Mouse (Mus musculus) midbrain, embryonic 15.5 days (tissue): ENCODE results near the gene Bpifb6. TPM values are rescaled to one million over a fixed set of nuclear protein-coding genes. Genes with fewer than 3 reads are reported as not detected.

Experiments
- ATAC-seq: fragments of 200-750 bp; cut with Nextera tagmentation; replicated peaks from 2 replicates; pipeline ENCODE4 v1.8.0; 2017; ENCODE audit warnings: moderate TSS enrichment
- H3K27ac ChIP-seq: fragments of 300-500 bp; sonication (generic); 2 replicates; pipeline ENCODE4 v1.5.1; 2015; ENCODE audit warnings: mild to moderate bottlenecking, inconsistent platforms
- H3K27me3 ChIP-seq: fragments of 300-500 bp; sonication (generic); replicated peaks from 2 replicates; pipeline ENCODE4 v1.6.1; 2015; ENCODE audit warnings: inconsistent platforms
- H3K36me3 ChIP-seq: fragments of 300-500 bp; sonication (generic); replicated peaks from 2 replicates; pipeline ENCODE4 v1.6.1; 2015; ENCODE audit warnings: inconsistent platforms
- H3K4me1 ChIP-seq: fragments of 300-500 bp; sonication (generic); 2 replicates; pipeline ENCODE4 v1.6.1; 2015; ENCODE audit warnings: inconsistent platforms
- H3K4me2 ChIP-seq: fragments of 300-500 bp; sonication (generic); 2 replicates; pipeline ENCODE4 v1.6.1; 2015; ENCODE audit warnings: inconsistent platforms, mild to moderate bottlenecking, moderate library complexity
- H3K4me3 ChIP-seq: fragments of 300-500 bp; sonication (generic); 2 replicates; pipeline ENCODE4 v1.5.1; 2015; ENCODE audit warnings: mild to moderate bottlenecking, inconsistent platforms
- H3K9ac ChIP-seq: fragments of 300-500 bp; sonication (generic); 2 replicates; pipeline ENCODE4 v1.6.1; 2015; ENCODE audit warnings: mild to moderate bottlenecking, inconsistent platforms
- H3K9me3 ChIP-seq: fragments of 300-500 bp; sonication (generic); 2 replicates; pipeline ENCODE4 v1.6.1; 2016; ENCODE audit warnings: inconsistent platforms
- WGBS: fragments of 180-500 bp; shearing (Covaris S2); methylation state at CpG from one replicate; pipeline ENCODE4 v1.1.7; 2015; ENCODE audit warnings: mixed read lengths; 5-methylcytosine and 5-hydroxymethylcytosine counted together
- polyA plus RNA-seq: library from polyadenylated mRNA; unstranded; fragments of >200 nt; fragmentation: Nextera tagmentation; extraction: Ambion mirVana; gene quantifications from 2 replicates; pipeline ENCODE4 v1.2.1, GENCODE M21; 2015

Bpifb6 gene
- polyA plus RNA-seq, 1 experiment from 2014 or later: not detected

DNA sequence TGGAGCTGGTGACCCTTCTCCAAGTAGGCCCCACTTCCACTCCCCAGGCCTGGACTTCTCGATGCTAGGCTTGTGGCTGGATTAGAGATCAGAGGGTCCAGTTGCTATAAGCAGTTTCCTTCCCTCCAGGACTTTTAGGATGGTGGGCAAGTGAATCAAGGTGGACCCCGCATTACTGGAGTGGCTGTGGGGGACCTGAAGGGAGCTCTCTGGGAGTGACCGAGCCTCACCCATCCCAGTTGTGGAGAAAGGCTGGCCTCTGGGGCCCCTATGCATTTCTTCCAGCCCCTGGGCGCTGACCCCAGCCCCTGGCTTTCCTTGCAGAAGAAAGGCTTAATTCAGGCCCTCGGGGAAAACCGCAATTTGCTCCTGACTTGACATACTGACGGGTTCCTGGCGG, 17.7 kb downstream of the Bpifb6 start, which contains the start of gene Bpifb3:
Bpifb3 (plus strand) TSS at position 301 of the 400 bp plus-strand sequence.
- WGBS: 66% methylated on average over 8 of the region's 8 CpGs
- Histone ChIP-seq H3K27me3 (no peaks in the 10 kb centered on the region), H3K4me1 (no peaks in the 10 kb centered on the region), H3K4me2 (no peak within 1 kb of the TSS), H3K9me3 (no peaks in the 10 kb centered on the region), H3K4me3 (no peak within 1 kb of the TSS), H3K27ac (no peak within 1 kb of the TSS), H3K9ac (no peak within 1 kb of the TSS), H3K36me3 (no peaks in the 10 kb centered on the region)
- ATAC-seq: no peak

GRCm38 (mm10) chr2:153921246-153921645, 21.1 kb downstream of the Bpifb6 start:
- Histone ChIP-seq H3K4me2 (no peak overlapping the region), H3K9ac (no peak overlapping the region), H3K4me1 (no peaks in the 10 kb centered on the region), H3K4me3 (no peak overlapping the region), H3K27me3 (no peaks in the 10 kb centered on the region), H3K36me3 (no peaks in the 10 kb centered on the region), H3K27ac (no peak overlapping the region), H3K9me3 (no peaks in the 10 kb centered on the region)
- no peak for ATAC-seq
- WGBS: 88% methylated on average over 6 of the region's 6 CpGs

DNA sequence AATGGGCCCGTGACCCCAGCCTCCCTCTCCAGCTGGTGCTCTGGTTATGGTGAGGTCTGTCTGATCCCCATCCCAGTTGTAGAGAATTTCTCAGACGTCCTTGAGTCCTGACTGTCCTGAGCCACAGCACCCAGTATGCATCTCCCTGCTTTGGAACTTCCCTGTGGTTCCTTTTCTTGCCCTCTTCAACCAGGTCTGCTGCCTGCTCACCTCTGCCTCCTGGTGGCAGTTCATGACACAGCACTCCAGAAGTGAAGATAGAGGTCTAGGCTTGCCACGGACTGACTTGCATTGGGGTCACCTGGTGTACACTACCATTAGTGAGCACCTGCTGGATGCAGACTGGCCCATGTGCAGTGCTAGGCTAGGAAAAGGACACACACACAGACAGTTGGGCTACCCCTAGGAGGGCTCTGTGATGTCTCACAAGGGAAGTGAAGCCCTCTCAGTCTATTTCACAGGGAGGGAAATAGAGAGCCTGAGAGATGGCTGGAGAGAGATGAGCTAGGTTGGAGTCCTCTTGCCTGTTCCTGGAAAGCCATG, 29.8 kb downstream of the Bpifb6 start:
- Histone ChIP-seq H3K4me3 (no peak overlapping the region), H3K36me3 (no peaks in the 10 kb centered on the region), H3K4me2 (no peak overlapping the region), H3K9ac (no peak overlapping the region), H3K27ac (no peak overlapping the region), H3K27me3 (no peaks in the 10 kb centered on the region), H3K9me3 (no peaks in the 10 kb centered on the region), H3K4me1 (peaks cover 6% of the 10 kb centered on the region)
- ATAC-seq: no peak
- WGBS: 43% methylated on average over 3 of the region's 3 CpGs

DNA sequence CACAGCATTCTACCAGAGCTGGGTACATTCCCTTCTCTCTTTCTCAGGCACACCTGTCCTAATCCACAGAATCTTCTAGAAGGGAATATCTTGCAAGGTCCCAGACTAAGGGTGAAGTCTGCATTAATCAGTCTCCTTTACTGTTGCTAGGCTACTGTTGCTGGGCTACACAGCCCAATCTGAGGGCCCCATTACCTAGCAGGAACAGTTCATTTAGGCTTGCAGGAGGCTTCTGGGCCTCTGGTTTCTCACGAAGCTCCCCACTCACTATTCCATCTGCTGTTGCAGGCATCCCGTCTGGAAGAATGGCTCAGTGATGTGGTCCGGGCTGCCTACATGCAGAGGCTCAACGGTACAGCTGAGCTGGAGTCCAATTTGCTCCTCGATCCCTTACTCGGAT, 30.9 kb downstream of the Bpifb6 start:
- Histone ChIP-seq H3K9ac (no peak overlapping the region), H3K36me3 (no peaks in the 10 kb centered on the region), H3K4me2 (no peak overlapping the region), H3K27ac (no peak overlapping the region; the same call in 1 of the 2 replicates), H3K4me1 (peaks cover 6% of the 10 kb centered on the region), H3K9me3 (no peaks in the 10 kb centered on the region), H3K27me3 (no peaks in the 10 kb centered on the region), H3K4me3 (no peak overlapping the region)
- peak; percentile 70; the same call in 1 of the 2 replicates for ATAC-seq
- 47% methylated on average over 6 of the region's 6 CpGs for WGBS

DNA sequence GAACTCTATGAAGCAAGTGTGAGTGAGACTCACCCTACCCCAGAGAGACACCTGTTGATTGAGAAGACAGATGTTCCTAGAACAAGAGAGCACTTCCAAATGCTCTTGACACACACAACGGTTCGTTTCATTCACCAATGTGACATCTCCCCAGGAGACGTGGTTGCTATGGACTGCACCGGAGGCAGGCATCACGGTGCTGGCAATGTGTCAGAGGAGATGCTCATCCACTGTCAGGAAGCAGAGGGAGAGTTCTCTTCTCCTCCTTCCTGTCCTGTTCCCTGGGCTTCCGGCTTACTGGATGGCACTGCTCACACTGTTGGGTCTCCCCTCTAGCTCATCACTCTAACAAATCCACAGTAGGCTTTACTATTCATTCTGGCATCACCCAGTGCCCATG, 33.1 kb downstream of the Bpifb6 start:
- 66% methylated on average over 6 of the region's 6 CpGs for WGBS
- no peak overlapping the region for H3K27ac ChIP-seq
- H3K36me3 ChIP-seq: no peaks in the 10 kb centered on the region
- H3K9ac ChIP-seq: no peak overlapping the region
- peaks cover 6% of the 10 kb centered on the region for H3K4me1 ChIP-seq
- H3K9me3 ChIP-seq: no peaks in the 10 kb centered on the region
- H3K4me2 ChIP-seq: no peak overlapping the region
- H3K4me3 ChIP-seq: no peak overlapping the region
- ATAC-seq: no peak
- H3K27me3 ChIP-seq: no peaks in the 10 kb centered on the region

- Histone ChIP-seq H3K27me3 (no peaks in the 10 kb centered on the region), H3K27ac (no peak overlapping the region), H3K36me3 (no peaks in the 10 kb centered on the region), H3K4me1 (peaks cover 6% of the 10 kb centered on the region), H3K4me2 (no peak overlapping the region), H3K4me3 (no peak overlapping the region), H3K9me3 (no peaks in the 10 kb centered on the region), H3K9ac (no peak overlapping the region)
- no peak for ATAC-seq
- 91% methylated on average over 6 of the region's 6 CpGs for WGBS
These were observed 35.2 kb downstream of the Bpifb6 start for GRCm38 (mm10) chr2:153935348-153935747.

DNA sequence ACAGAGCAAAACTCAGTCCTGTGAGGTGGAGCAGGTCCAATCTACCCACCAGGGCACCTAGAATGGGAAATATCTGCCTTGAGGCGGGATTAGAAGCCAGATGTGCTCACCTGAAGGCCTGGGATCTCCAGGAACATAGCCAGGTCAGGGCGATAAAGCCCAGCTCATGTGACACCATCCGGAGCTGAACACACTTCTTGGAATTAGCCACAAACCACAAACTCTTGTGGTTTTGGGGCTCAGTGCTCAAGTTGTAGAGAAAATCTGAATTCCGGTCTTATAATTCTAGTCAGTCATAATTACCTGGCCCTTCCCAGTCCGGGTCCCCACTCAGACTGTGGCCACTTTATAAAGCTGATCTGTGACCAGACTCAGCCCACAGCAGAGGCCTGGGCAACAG, 37.7 kb downstream of the Bpifb6 start, which contains the start of gene Bpifb4:
Bpifb4 (plus strand) TSS at position 370 of the 400 bp plus-strand sequence.
- no peak within 1 kb of the TSS for H3K4me2 ChIP-seq

DNA sequence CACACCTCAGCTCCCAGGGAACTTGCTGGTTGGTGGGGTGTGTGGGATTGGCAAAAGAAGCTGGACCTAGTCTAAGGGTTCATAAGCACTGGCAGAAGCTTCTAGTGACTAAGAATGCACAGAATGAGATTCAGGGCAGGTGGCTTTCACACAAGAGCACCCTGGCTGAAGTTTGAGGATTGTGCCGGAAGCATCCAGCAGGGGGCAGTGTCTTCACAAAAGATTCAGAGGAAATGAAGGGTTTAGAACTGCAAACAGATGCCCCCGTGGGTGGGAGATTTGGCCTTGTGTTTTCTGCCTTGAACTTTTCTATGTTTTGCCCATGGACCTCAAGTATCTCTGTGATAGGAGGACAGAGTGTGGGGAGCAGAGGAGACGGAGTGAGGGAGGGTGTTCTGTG, 43.3 kb downstream of the Bpifb6 start:
- Histone ChIP-seq H3K27ac (no peak overlapping the region), H3K27me3 (no peaks in the 10 kb centered on the region), H3K9me3 (no peaks in the 10 kb centered on the region), H3K4me1 (no peaks in the 10 kb centered on the region), H3K9ac (no peak overlapping the region), H3K36me3 (no peaks in the 10 kb centered on the region), H3K4me2 (no peak overlapping the region), H3K4me3 (no peak overlapping the region)
- WGBS: 35% methylated on average over 3 of the region's 3 CpGs
- no peak for ATAC-seq

More for the DNA sequence above, 37.7 kb downstream of the Bpifb6 start, which contains the start of gene Bpifb4:
- H3K4me3 ChIP-seq: no peak within 1 kb of the TSS
- H3K9me3 ChIP-seq: no peaks in the 10 kb centered on the region
- H3K4me1 ChIP-seq: no peaks in the 10 kb centered on the region
- H3K27me3 ChIP-seq: no peaks in the 10 kb centered on the region
- ATAC-seq: no peak
- H3K36me3 ChIP-seq: no peaks in the 10 kb centered on the region
- H3K9ac ChIP-seq: no peak within 1 kb of the TSS
- no peak within 1 kb of the TSS for H3K27ac ChIP-seq
- WGBS: 86% methylated on average over 5 of the region's 5 CpGs

DNA sequence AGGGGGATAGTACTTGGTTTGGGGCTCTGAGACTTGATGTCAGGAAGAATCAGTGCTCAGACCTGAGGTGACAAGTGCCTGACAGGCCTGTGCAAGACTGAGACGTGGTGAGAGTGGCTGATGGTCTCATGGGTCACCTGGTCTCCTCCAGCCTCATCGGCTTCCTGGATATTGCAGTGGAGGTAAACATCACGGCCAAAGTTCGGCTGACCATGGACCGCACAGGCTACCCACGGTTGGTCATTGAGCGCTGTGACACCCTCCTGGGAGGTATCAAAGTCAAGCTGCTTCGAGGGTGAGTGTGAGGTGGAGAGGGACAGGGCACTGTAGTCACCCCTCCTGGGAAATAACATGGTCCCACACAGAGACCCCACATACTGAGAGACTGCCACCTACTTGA, 44.4 kb downstream of the Bpifb6 start:
- H3K36me3 ChIP-seq: no peaks in the 10 kb centered on the region
- 88% methylated on average over 8 of the region's 8 CpGs for WGBS
- H3K9ac ChIP-seq: no peak overlapping the region
- no peak overlapping the region for H3K4me3 ChIP-seq
- no peaks in the 10 kb centered on the region for H3K9me3 ChIP-seq
- ATAC-seq: no peak
- no peak overlapping the region for H3K4me2 ChIP-seq
- H3K4me1 ChIP-seq: no peaks in the 10 kb centered on the region
- H3K27me3 ChIP-seq: no peaks in the 10 kb centered on the region
- H3K27ac ChIP-seq: no peak overlapping the region

GRCm38 (mm10) chr2:153952897-153953296, 52.7 kb downstream of the Bpifb6 start:
- Histone ChIP-seq H3K4me2 (no peak overlapping the region), H3K27me3 (no peaks in the 10 kb centered on the region), H3K9me3 (no peaks in the 10 kb centered on the region), H3K4me1 (no peaks in the 10 kb centered on the region), H3K4me3 (no peak overlapping the region), H3K9ac (no peak overlapping the region), H3K36me3 (no peaks in the 10 kb centered on the region), H3K27ac (no peak overlapping the region)
- 27% methylated on average over 6 of the region's 6 CpGs for WGBS
- peak; percentile 20; the same call in 1 of the 2 replicates for ATAC-seq

DNA sequence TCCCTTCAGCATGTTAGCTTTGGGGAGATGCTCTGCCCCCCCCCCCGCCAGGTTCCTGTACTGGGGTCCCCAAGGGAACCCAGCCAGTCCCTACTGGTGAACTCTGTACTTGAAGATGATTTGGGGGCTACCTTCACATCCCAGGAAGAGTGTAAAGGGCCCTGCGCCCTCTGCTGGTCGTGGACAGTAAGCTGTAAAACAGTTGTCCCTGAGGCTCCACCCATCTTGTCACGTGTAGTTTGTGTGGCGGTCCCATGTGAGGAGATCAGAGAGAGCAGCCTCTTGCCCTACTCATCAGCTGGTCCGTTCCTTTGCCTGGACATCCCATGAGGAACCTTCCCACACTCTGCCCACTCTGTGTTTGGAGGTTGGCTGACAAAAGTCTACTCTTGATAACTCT, 53.6 kb downstream of the Bpifb6 start:
- no peaks in the 10 kb centered on the region for H3K9me3 ChIP-seq

More for the DNA sequence above, 53.6 kb downstream of the Bpifb6 start:
- no peak overlapping the region for H3K9ac ChIP-seq
- WGBS: 6% methylated on average over 6 of the region's 6 CpGs
- H3K27ac ChIP-seq: no peak overlapping the region
- no peaks in the 10 kb centered on the region for H3K4me1 ChIP-seq
- H3K27me3 ChIP-seq: no peaks in the 10 kb centered on the region
- H3K4me2 ChIP-seq: no peak overlapping the region
- no peak for ATAC-seq
- H3K4me3 ChIP-seq: no peak overlapping the region
- H3K36me3 ChIP-seq: no peaks in the 10 kb centered on the region
